Mouse (Mus musculus) C2C12 (cell line): ENCODE data around the gene Stard3. TPM values are rescaled to one million over a fixed set of nuclear protein-coding genes. Genes with fewer than 3 reads are reported as not detected.

ENCODE experiments used
- H3K27me3 ChIP-seq: one replicate; pipeline ENCODE4 v1.6.1; 2011; ENCODE audit not compliant: control insufficient read depth, insufficient read depth, insufficient read length
- H3K36me3 ChIP-seq: one replicate; pipeline ENCODE4 v1.6.1; 2011; ENCODE audit not compliant: control insufficient read depth, insufficient read depth
- H3K4me3 ChIP-seq: one replicate; pipeline ENCODE4 v1.5.1; 2011; ENCODE audit warnings: mild to moderate bottlenecking, control low read depth; ENCODE audit not compliant: poor library complexity, insufficient read depth, severe bottlenecking
- H3K79me2 ChIP-seq: one replicate; pipeline ENCODE4 v1.6.1; 2011; ENCODE audit not compliant: control insufficient read depth, insufficient read depth
- H3K79me3 ChIP-seq: one replicate; pipeline ENCODE4 v1.6.1; 2011; ENCODE audit warnings: low read depth, control low read depth
- H3ac ChIP-seq: one replicate; pipeline ENCODE3; 2011; ENCODE audit warnings: low read depth; ENCODE audit not compliant: control insufficient read depth, insufficient read length
- CEBPB ChIP-seq: IDR thresholded peaks from one replicate; pipeline ENCODE4 v1.6.1; 2011; ENCODE audit warnings: low read depth, mild to moderate bottlenecking, control low read depth, moderate library complexity
- CTCF ChIP-seq: IDR thresholded peaks from one replicate; pipeline ENCODE4 v1.5.1; 2011; ENCODE audit not compliant: control insufficient read depth, insufficient read depth, insufficient read length
- FOSL1 ChIP-seq: IDR thresholded peaks from one replicate; pipeline ENCODE4 v1.8.0; 2011; ENCODE audit warnings: mild to moderate bottlenecking, low read length; ENCODE audit not compliant: poor library complexity, insufficient read depth, severe bottlenecking
- MAX ChIP-seq: IDR thresholded peaks from one replicate; pipeline ENCODE4 v1.6.1; 2011; ENCODE audit warnings: mild to moderate bottlenecking, control low read depth
- MYOD1 ChIP-seq: IDR thresholded peaks from one replicate; pipeline ENCODE4 v1.6.1; 2011; ENCODE audit warnings: low read depth; ENCODE audit not compliant: control insufficient read depth, insufficient read length
- MYOG ChIP-seq: IDR thresholded peaks from one replicate; pipeline ENCODE4 v1.6.1; 2011; ENCODE audit not compliant: control insufficient read depth, insufficient read length; ENCODE audit errors: extremely low read depth
- USF1 ChIP-seq: IDR thresholded peaks from one replicate; pipeline ENCODE4 v1.6.1; 2011; ENCODE audit warnings: low read depth, mild to moderate bottlenecking, control low read depth, moderate library complexity
- polyA plus RNA-seq: library from polyadenylated mRNA; unstranded; fragments of >200 nt; fragmentation: generic; extraction: Trizol; gene quantifications from one replicate; pipeline ENCODE4 v1.2.1, GENCODE M21; 2012; ENCODE audit warnings: missing spikeins

Stard3 gene
- polyA plus RNA-seq, 1 experiment: 28.3 TPM

DNA sequence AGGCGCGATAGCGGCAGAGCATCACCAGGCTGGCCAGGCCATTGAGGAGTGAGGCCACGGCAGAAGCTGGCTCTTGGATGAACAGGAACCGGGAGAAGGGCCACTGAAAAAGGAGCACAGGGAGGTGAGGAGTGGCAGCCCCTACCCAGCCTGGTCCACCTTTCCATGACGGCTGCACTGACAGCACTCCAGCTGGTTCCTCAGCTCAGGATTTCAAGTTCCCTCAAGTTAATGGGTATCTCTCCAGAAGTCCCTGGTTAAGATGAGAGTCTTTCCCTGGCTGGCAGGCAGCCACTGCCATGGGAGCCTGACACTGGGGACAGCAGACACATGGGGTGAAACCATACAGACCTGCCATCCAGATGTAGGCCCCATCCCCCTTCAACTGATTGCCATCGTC, 39.8 kb downstream of the Stard3 start:
- H3K27me3 ChIP-seq: no peaks in the 10 kb centered on the region
- H3K36me3 ChIP-seq: no peaks in the 10 kb centered on the region
- H3ac ChIP-seq: no peak overlapping the region
- TF ChIP-seq MYOD1 (no peak), USF1 (no peak), FOSL1 (no peak), MYOG (no peak), CTCF (no peak), MAX (no peak), CEBPB (no peak)
- no peaks in the 10 kb centered on the region for H3K79me2 ChIP-seq
- H3K79me3 ChIP-seq: no peaks in the 10 kb centered on the region
- H3K4me3 ChIP-seq: no peak overlapping the region

- Histone ChIP-seq H3K79me3 (no peaks in the 10 kb centered on the region), H3K36me3 (no peaks in the 10 kb centered on the region), H3ac (peak within 1 kb of the TSS; percentile 85), H3K27me3 (no peaks in the 10 kb centered on the region), H3K79me2 (no peaks in the 10 kb centered on the region), H3K4me3 (peak within 1 kb of the TSS; percentile 50)
- TF ChIP-seq MAX (no peak), MYOD1 (no peak), USF1 (no peak), CEBPB (no peak), MYOG (no peak), CTCF (no peak), FOSL1 (no peak)
Measured at GRCm38 (mm10) chr11:98400161-98400726, 42.1 kb downstream of the Stard3 start, which contains the start of gene Pgap3. Gene Pgap3 (minus strand): TSS chr11:98400490.

- H3K79me3 ChIP-seq: no peaks in the 10 kb centered on the region
- TF ChIP-seq CEBPB (no peak), CTCF (no peak), FOSL1 (no peak), MAX (no peak)
- H3K79me2 ChIP-seq: no peaks in the 10 kb centered on the region
- H3K27me3 ChIP-seq: no peaks in the 10 kb centered on the region
- peak overlapping the region; percentile 1 for H3ac ChIP-seq
- peak overlapping the region; percentile 50 for H3K4me3 ChIP-seq
- H3K36me3 ChIP-seq: no peaks in the 10 kb centered on the region
Measured at GRCm38 (mm10) chr11:98400816-98401215, 42.6 kb downstream of the Stard3 start.

- Histone ChIP-seq H3K79me3 (no peaks in the 10 kb centered on the region), H3K27me3 (no peaks in the 10 kb centered on the region), H3K79me2 (no peaks in the 10 kb centered on the region), H3ac (no peak overlapping the region), H3K36me3 (no peaks in the 10 kb centered on the region), H3K4me3 (no peak overlapping the region)
- TF ChIP-seq FOSL1: no peak
- TF ChIP-seq USF1: no peak
- no peak for TF ChIP-seq CEBPB
- no peak for TF ChIP-seq CTCF
- TF ChIP-seq MYOD1: no peak
- no peak for TF ChIP-seq MAX
- no peak for TF ChIP-seq MYOG
Measured at GRCm38 (mm10) chr11:98406621-98407020, 48.5 kb downstream of the Stard3 start.

- TF ChIP-seq MYOG: no peak
- TF ChIP-seq CTCF: no peak
- no peak for TF ChIP-seq CEBPB
- TF ChIP-seq MYOD1: no peak
- no peak for TF ChIP-seq FOSL1
- no peak for TF ChIP-seq USF1
- no peak for TF ChIP-seq MAX
- no peak overlapping the region for H3ac ChIP-seq
Measured at GRCm38 (mm10) chr11:98408872-98409271, 50.7 kb downstream of the Stard3 start.

More at GRCm38 (mm10) chr11:98408872-98409271, 50.7 kb downstream of the Stard3 start:
- Histone ChIP-seq H3K79me2 (peaks cover 14% of the 10 kb centered on the region), H3K27me3 (no peaks in the 10 kb centered on the region), H3K4me3 (no peak overlapping the region), H3K36me3 (no peaks in the 10 kb centered on the region), H3K79me3 (peaks cover 3% of the 10 kb centered on the region)
